Mouse (Mus musculus) heart, adult 2 months (tissue): ENCODE measurements around the gene Tnfsf13.

Experiments used
- CTCF ChIP-seq: fragments of 200-600 bp; IDR thresholded peaks from 2 replicates; pipeline ENCODE4 v1.8.1; 2022; ENCODE audit warnings: antibody characterized with exemption, mild to moderate bottlenecking, moderate library complexity
- EP300 ChIP-seq: fragments of 200-500 bp; IDR thresholded peaks from 2 replicates; pipeline ENCODE4 v1.6.1; 2011; ENCODE audit warnings: low read depth, low read length, control low read depth; ENCODE audit not compliant: insufficient read depth
- POLR2A ChIP-seq: fragments of 200-500 bp; IDR thresholded peaks from 2 replicates; pipeline ENCODE4 v1.6.1; 2011; ENCODE audit warnings: mild to moderate bottlenecking, low read depth, low read length, control low read depth; ENCODE audit not compliant: insufficient read depth

- no peak for TF ChIP-seq POLR2A
- TF ChIP-seq CTCF: no peak
- no peak for TF ChIP-seq EP300
These were observed 14.0 kb upstream of the Tnfsf13 start for GRCm38 (mm10) chr11:69699595-69699994.
